Mouse (Mus musculus): ENCODE results near the gene Capn5.
A peak's percentile ranks its signal among the peaks of the same experiment; 100 is the strongest.
"Not testable (repeated sequence)": the region's sequence is repeated elsewhere in the genome, so short reads cannot be mapped to it uniquely, and the experiment has no call there.

The Capn5 gene

DNA sequence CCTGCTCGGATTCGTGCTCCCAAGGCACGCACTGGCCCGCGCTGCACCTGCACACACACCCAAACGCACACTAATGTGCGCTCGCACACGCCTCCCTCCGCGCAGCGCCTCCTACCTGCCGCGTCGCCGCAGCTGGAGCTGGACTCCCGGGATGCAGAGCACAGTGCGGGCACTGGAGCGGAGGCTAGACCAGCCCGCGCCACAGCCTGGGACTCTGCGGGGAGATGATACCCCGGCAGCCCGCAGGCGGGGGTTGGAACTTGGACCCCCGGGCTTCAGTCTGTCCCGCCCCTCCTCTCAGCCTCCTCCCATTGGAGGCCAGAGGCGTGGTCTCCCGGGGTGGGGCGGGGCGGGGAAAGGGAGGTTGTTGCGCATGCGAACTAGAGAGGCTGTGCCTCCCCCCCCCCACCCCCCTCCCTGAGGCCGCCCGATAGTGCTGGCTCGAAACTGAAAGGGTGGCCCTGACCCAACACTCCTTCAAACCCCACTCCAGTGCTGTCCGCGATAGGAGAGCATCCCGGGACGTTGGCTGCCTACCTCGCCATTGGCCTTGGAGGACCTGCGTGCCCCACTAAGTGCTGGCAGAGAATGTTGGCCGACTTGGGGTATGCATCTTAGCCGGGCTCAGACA, at the start of gene Capn5:
TSS of gene Capn5 (minus strand) at position 346 of the 631 bp plus-strand sequence.
- peak; percentile 85 for DNase-seq (ENCODE audit: extremely low spot score)

DNA sequence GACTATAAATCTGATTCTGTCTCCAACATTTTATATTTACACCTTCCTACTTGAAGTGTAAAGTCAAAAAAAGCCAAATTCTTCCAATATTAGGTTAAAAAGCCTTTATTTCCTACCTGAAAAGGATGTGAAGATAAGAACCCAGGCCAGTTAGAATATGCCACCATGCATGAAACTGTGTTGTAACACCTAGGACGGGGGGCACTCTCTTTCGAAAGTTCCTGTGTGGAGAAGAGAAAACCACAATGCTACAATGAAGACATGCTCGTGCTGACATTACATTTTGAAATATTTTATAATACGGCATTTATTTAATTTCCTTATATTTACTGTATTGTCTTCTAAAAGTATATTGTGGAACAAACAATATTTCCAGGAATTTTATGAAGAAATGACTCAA, 45.7 kb upstream of the Capn5 start:
- no peak for DNase-seq (ENCODE audit: extremely low spot score)

DNA sequence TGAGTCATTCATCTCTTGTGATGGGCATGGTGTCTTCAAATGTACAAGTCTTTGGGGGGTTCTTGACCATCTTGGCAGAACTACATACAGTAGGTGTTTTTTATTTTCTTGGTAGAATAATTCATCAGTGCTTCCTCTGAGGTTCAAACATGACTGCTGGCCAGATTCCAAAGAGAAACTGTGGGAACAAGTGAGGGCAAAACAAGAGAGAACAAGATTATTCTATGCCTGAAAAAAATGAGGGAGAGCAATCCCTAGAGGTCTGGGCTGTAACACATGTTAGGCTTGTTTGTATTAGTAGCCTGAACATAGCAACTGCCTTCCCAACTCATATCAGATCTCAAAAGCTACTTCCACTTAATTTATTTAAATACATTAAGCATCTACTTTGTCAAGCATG, 38.6 kb upstream of the Capn5 start:
- DNase-seq (ENCODE audit: extremely low spot score), result no peak

DNA sequence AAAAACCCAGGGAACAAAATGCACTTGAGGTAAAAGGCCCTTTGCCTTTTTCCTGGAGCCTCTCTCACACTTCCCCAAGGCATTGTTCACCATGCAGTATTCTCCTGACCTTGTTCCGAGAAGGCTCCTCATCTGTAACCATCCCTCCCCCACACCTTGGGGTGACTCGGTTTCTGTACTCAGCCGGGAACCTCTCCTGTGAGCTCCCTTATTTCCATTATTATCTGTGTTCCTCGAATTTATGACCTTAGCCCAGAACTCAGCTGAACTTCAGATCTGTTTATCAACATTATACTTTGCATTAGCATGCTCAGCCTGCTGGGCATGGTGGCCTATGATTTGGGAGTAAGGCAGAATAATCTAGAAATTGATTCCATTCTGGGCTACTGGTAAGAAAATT, 24.9 kb upstream of the Capn5 start:
- DNase-seq (ENCODE audit: extremely low spot score), result no peak

DNA sequence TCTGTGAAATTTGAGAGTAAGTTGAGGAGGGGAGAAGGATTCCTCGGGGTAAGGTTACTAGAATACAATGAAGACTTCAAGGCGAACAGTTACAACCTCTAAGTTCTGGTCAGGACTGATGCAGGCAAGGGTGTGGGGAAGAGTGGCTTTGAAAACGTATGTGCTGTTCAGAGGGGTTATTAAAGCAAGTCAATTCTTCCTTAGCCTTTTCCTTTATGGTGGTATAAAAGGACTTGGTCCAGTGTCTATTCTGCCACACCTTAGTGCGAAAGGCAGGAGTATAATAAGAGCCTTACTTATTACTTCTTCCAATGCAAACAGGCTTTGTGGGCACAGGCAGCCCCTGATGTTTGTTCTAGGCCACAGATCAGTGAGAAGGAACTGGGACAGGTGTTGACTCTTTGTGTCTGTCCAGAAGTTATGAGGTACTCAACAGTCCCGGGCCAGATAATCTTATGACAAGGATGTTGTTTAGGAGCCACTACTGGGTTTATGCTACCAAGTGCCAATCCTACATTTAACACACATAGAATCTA, 23.5 kb upstream of the Capn5 start:
- DNase-seq (ENCODE audit: extremely low spot score), result no peak

DNA sequence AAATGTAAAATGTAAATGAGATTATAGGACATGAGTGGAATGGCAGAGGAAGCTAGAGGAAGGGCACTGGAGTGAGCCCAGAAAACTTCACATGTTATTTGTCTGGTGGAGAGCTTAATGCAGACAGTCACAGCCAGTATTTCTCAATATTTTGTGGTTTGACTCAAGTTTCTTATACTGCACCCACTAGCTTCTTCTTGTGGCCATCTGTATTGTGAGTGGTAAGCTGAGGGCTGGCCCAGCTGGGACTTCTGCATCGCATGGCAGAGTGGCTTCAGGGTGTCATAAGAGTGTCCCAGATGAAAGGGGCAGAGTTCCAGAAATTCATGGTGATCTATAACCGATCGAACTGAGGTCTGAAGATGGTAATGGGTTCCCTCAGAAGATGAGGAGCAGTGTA, 22.3 kb upstream of the Capn5 start:
- no peak for DNase-seq (ENCODE audit: extremely low spot score)

DNA sequence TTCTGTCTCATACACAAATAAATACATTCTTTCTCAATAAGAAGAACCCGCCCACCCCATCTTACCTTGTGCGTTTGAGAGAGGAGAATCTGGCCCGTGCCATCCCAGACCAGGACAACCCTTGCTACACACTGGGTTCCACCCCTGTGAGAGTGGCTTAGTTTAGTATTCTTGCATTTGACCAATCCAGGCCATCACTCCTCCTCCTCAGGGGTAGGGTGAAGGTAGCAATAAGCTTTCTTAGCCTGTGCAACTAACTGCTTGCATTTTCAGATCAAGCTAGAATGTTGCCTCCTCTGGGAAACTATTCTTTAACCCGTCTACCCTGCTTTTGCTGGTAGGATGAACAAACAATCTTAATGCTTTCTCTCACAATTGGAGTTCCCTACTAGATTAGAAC, 21.3 kb upstream of the Capn5 start, which contains the start of gene B3gnt6:
TSS of gene B3gnt6 (minus strand) at position 101 of the 400 bp plus-strand sequence.
- no peak for DNase-seq (ENCODE audit: extremely low spot score)

DNA sequence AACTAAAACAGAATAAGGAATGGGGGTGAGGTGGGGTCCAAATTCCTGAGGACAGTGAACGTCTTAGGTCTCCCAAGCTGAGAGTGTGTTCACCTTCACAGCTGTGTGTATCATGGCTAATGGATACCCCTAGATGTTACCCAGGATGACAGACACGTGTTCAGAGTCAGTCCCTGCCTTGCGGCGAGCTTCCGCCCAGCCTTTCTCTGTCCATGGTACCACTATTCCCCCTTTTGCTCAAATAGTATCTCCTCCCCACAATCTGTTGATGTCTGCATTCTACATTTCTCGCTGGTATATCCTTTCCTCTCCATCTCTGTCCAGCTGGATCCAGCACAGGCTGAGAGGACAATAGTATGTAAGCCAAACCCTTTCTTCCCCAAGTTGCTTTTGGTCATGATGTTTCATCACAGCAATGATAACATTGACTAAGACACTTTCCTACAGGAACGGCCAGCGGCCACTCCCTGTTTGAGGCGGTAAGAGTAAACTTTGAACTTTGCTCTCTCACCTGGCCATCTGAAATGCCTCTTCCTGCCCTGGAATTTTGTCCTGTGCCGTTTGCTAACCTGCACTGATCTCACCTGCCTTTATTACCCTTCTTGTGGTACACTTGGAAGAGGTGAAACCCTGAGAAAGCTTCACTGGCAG, 17.2 kb upstream of the Capn5 start:
- no peak for DNase-seq (ENCODE audit: extremely low spot score)

DNA sequence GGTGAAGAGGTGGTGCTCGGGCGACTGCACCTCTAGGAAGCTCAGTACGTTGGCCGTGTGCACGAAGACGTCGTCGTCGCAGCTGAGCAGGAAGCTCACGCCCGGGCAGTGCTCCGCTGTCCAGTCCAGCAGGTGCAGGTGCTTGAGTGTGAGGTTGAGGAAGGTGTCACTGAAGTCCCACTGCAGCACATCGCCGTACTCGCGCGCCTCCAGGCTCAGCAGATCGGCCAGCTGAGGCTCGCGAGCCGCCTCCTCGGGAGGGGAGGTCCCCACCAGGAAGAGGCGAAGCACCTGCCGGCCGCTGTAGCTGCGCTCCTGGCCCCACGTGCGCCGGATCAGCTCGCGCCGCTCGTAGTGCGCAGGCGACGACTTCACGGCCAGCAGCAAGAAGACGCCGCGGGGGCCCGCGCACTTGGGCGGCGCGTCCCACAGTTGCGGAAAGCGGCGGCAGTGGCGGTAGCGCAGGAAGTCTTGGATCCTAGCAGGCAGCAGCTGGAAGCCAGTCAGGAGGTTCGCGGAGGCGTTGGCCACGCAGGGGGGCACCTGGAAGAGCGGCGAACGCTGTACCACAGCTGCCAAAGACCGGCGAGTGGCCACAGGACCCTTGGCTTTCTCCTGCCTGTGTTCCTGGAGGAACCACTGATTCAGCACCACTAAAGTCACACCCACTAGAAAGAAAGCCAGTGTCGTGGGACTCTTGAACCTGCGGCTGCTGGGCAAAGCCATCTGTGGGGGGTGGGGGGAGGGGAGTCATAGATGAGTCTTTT, 16.1 kb upstream of the Capn5 start:
- no peak for DNase-seq (ENCODE audit: extremely low spot score)

DNA sequence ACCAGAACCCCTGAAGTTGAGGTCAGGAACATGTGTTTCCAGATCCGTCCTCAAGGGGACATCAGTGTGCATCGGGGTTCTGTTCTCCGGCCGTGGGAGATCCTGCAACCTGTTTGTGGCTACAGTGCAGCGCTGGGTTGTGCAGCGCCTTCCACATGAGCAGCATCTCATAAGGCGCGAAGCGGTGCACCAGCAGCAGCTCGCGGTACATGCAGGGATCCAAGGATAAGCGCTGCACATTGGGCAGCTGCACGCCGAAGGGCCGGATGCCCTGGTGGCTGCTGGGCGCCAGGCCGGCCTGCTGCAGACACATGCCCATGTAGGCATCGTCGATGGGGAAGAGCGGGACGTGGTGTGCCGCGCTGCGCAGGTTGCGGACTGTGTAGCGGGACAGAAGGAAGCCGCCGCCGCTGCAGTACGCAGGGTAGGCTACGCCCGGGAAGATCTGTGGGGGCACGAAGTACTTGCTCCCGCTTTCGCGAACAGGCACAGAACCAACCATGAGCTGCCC, 15.5 kb upstream of the Capn5 start:
- DNase-seq (ENCODE audit: extremely low spot score), result peak; percentile 42

DNA sequence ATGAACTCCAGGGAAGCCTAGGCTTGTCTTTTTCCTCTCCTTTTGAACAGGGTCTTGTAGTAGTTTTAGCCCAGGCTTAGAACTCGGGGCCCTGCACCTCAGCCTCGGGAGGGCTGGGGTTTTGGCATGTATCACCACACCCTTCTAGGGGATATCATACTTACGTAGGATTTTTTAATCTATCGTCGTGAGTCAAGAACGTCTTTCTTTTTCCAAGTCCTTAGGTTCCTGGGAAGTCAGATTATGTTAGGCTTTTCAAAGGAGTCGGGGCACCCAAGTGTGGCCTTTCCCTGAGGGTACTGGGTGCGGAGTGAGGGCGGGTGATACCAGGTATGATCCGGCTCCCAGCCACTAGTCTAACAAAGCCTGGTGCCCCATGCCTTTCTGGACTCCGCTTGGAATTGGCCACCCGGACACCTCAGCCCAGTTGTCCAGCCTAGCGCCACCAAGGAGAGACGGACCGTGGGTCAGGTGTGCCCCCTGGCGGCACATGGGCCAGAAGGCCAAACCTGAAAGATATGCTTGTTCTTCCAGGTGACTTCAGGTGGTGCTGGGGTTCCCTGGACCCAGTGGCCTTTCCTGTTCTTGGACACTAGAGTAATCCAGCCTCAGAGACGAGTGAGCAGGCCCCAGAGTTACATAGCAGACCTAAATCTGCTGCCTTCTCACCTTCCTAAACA, 13.6 kb upstream of the Capn5 start:
- peak; percentile 52 for DNase-seq (ENCODE audit: extremely low spot score)

DNA sequence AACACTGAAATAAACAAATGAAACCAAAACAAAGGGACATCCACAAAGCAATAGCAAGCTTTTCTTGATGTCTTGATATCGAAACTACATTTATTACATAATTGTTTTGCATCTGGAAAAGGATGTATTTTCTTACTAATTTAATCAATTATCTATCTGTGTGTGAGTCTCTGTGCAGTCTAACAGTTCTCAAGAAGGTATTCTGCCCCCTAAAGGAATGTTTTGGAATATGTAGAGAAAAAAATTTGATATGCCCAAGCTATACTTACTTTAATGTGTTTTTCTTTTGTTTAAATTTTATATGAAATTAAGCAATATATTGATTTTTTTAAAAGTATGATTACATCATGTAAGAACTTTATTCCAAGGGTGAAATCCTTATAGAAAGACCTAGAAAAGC, 12.5 kb upstream of the Capn5 start:
- no peak for DNase-seq (ENCODE audit: extremely low spot score)

DNA sequence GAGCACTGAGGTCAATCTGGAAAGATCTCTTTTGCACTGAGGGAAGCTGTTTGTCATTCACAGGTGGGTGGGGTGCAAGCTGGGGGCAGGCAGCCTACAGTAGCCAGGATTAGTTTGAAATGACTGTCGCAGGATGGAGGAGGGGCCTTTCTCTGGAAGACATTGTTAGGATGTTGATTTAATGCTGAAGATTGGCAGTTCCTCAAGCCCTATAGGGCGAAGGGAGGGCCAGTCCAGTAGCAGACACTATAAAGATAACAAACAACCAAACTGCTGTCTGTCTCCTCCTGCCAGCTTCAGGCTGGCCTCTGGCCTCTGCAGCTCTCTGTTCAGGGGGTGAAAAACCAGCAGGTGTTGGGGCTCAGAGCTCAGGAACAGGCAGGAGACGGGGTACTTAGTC, 11.7 kb upstream of the Capn5 start:
- no peak for DNase-seq (ENCODE audit: extremely low spot score)

DNA sequence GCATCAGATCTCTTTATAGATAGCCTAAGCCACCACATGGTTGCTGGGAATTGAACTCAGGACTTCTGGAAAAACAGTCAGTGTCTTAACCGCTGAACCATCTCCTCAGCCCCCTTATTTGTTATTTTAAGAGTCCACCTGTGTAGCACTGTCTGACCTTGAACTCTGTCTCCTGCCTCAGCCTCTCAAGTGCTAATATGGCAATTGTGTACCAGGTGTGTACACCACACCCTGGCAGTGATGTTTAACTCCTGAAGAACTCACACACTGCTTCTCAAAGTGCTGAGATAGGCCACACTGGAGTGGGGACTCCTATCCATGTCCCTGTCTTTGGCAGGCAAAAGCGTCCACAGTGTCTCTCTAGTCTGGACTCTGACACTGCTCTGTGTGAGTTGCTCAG, 10.6 kb upstream of the Capn5 start:
- no peak for DNase-seq (ENCODE audit: extremely low spot score)

DNA sequence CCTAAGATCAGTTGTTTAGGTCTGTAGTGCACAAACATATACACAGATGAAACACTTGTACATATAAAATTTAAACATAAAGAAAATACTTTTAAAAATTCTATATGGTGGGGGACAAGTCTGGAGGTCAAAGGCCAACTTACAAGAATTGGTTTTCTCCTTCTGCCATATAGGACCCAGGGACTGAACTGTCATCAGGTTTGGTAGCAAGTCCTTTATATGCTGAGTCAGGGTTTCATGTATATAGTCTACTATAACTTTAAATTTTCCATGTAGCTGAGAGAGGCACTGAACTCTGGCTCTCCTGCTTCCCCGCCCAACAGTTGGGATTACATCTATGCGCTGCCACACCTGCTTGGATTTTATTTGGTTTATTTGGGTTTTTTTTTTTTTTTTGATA, 10.2 kb upstream of the Capn5 start:
- DNase-seq (ENCODE audit: extremely low spot score), result no peak

DNA sequence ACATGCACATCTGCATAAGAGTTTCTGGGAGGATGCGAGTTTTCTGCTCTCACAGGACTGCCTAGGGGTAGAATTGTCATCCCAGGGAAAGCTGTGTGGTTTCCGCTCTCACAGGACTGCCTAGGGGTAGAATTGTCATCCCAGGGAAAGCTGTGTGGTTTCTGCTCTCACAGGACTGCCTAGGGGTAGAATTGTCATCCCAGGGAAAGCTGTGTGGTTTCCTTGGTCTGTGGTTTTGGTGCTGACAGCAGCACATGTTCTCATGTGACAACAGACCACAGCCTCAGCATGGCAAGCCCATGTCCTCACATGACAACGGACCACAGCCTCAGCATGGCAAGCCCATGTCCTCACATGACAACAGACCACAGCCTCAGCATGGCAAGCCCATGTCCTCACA, 9.3 kb upstream of the Capn5 start:
- not testable (repeated sequence) for DNase-seq (ENCODE audit: extremely low spot score)

DNA sequence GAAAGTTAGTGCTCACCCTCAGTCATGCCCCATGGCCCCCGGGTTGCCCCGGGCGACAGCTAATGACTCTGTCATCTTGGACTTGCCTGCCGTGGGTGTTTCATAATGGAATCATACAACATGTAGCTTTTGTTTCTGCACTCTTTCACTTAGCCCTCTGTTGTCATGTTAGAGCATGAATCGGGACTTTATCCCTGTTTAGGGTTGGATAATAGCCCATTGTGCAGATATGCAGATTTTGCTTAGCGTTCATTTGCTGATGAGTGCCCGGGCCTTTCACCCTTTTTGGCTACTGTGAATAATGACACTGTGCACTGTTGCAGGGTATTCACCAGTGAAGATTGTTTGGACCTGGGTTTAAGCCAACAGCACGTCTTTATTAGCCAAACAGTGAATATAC, 8.6 kb upstream of the Capn5 start:
- no peak for DNase-seq (ENCODE audit: extremely low spot score)

DNA sequence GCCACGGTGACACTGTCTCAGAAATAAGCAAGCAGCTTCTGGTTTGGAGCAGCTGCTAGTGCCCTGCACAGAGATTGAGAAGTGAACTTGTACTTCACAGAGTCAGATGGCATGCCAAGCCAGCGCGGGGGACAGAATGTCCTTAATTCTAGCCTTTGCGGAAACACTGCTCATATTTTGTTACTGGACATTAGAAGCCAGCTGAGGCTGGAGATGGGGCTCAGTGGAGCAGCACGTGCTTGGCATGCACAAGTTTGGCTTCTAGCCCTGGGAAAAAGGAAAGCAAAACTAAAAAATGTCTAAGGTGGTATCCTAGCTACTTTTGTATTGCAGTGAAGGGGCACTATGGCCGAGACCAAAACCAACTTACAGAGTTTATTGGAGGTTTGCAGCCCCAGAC, 7.3 kb upstream of the Capn5 start:
- no peak for DNase-seq (ENCODE audit: extremely low spot score)

DNA sequence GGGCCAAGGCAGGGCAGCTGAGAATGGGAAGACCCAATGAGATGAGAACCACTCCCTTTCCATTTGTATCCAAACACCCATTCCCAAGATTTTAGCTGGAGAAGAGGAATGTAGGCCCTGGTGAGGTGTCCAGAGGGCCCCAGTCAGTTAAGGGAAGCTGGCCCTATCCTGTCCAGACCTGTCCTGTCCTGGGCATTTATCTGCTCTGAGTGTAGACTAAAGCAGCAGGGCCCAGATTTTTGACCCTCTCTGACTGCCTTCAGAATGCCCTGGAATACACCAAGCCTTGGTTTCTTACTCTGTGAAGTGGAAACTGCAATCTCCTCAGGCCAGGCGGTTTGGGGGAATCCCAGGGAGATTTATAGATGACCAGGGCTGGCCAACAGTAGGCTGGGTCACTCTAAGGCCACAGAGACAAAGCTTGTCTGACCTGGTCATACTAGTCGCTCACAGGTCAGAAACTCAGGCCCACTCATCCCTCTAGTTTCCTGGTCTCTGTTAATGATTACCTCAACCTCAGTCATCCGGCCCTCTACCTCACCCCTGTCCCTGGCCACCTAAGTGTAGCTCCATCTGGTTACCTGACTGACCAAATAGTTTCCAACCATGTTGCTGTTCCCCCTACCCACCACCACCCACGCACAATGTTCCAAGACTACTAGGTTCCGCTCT, 622 bp upstream of the Capn5 start:
- DNase-seq (ENCODE audit: extremely low spot score), result no peak

DNA sequence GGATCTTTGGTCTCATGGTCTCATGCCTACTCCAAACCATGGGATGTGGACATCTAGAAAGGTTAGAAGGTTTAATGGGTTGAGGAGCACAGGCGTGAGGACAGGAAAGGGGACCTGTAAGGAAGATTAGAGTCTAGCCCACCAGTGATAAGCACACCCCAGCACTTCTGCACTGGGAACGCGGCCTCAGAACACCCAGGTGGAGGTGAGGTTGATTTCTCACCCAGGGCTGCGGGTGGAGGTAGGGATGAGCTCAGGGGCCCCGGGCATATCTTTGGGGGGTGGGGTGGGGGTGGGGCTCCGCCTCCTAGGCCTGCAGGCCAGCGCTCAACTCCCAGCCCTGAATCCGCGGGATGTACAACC, 527 bp downstream of the Capn5 start:
- no peak for DNase-seq (ENCODE audit: extremely low spot score)

DNA sequence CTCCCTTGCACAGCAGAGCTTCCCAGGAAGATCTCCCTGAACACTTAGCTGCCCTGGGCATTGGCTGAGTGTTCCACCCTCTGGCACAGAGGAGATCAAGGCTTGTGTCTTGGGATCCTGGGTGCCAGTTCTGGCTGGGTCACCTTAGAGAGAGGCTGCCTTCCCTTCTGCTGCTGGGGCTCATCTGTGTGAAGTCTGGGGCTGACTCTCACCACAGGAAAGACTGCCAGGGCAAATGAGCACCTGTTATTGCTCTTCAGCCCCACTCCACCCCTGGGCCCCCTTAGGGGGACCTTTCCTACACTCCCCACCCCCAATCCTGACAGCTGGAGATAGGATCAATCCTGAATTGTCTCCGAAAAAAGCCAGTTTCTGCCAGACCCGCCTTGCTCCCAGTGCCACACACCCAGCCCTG, 996 bp downstream of the Capn5 start:
- DNase-seq (ENCODE audit: extremely low spot score), result no peak
